Mouse (Mus musculus): ENCODE measurements at regions not wholly inside any gene's neighbourhood (a gene's known extent, or its start where the extent isn't known, plus 50 kb on each side); places are given as distances from the start of the nearest gene placed in this dataset.

GRCm38 (mm10) chr8:56476158-56476557 is 74.7 kb downstream of the Cep44 start:
- TF ChIP-seq CTCF (IDR thresholded peaks at IDR 0.05; ENCODE audit: borderline replicate concordance, extremely low read depth, insufficient read depth, insufficient read length) = no peak
- TF ChIP-seq POLR2A (IDR thresholded peaks at IDR 0.05; ENCODE audit: borderline replicate concordance, extremely low read depth, insufficient read depth, insufficient read length, poor library complexity, severe bottlenecking) = no peak
- DNase-seq (ENCODE audit: low read depth) = no peak

DNA sequence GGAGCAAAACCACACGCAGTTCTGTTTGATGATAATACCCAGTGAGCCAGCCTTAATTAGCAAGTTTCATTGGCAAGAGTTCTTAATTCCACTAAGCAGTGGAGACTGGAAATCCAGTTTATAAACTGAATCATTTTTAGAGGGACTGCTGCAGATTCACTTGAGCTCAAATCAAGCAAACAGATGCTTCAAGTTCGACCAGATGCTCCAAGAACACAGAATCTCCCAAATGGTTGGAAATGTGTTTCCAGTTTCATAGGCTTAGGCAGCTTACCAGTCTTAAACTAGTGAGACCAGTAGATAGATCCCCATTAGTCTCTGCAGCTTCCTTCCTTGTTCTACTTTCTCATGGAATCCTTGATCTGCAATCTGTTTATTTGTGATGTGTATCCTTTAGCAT is 75.7 kb downstream of the Cep44 start:
- DNase-seq (ENCODE audit: low read depth) = peak; percentile 19
- no peak for TF ChIP-seq CTCF (IDR thresholded peaks at IDR 0.05; ENCODE audit: borderline replicate concordance, extremely low read depth, insufficient read depth, insufficient read length)

DNA sequence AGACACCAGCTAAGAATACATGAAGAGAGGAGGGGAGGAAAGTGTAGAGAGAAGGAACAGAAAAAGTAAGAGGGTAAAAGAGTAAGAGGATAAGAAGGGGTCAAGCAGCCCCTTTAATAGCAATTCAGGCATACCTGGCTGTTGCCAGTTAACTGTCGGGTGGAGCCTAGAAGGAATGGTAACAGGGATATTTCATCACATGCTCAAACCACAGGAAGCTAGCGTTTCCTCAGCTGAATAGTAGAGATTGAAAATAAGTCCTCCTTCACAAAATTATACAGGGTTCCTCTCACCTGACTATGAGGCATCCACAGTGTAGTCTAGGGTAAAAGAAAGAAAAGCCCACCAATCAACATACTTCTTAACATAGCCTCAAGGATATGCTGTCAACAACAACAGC is 76.5 kb downstream of the Cep44 start:
- DNase-seq (ENCODE audit: low read depth) = no peak
- TF ChIP-seq CTCF (IDR thresholded peaks at IDR 0.05; ENCODE audit: borderline replicate concordance, extremely low read depth, insufficient read depth, insufficient read length) = no peak
- no peak for TF ChIP-seq POLR2A (IDR thresholded peaks at IDR 0.05; ENCODE audit: borderline replicate concordance, extremely low read depth, insufficient read depth, insufficient read length, poor library complexity, severe bottlenecking)

DNA sequence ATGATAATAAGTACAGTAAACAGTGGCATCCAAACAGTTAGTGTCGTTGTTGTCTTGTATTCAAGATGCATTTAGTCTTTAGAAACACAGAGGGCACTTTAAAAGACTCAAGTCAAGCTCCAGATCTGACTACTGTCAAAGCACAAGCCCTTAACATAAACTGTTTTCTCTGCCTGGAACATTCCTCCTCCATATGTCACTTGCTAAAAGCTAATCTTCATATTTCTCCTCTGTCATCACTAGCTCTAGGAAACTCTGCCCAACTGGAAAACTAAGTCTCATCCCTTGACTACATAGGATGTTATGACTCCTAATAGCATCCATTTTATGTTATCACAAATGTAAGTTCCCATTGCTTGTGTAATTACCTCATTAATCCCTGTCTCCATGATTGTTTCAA is 85.8 kb downstream of the Cep44 start:
- TF ChIP-seq CTCF (IDR thresholded peaks at IDR 0.05; ENCODE audit: borderline replicate concordance, extremely low read depth, insufficient read depth, insufficient read length) (no peak), POLR2A (IDR thresholded peaks at IDR 0.05; ENCODE audit: borderline replicate concordance, extremely low read depth, insufficient read depth, insufficient read length, poor library complexity, severe bottlenecking) (no peak)
- DNase-seq (ENCODE audit: low read depth) = no peak

DNA sequence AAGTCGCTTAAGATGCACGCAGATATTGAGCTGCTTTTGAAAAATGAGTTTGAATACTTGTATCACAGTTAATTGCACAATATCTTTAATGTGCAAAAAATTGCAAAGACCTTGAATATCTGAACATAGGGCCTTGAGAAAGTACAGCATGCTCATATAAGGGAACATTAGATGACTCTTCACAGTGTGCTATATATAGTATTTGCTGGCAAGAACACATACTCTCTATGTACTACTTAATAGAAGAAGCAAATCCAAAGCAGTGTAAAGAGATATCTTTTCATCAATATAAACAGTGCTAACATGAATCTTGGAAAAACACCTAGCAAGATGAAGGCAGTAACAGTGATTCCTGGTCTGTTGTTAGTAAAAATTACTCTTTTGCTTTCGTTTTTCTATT is 99.9 kb downstream of the Cep44 start:
- no peak for TF ChIP-seq CTCF (IDR thresholded peaks at IDR 0.05; ENCODE audit: borderline replicate concordance, extremely low read depth, insufficient read depth, insufficient read length)
- TF ChIP-seq POLR2A (IDR thresholded peaks at IDR 0.05; ENCODE audit: borderline replicate concordance, extremely low read depth, insufficient read depth, insufficient read length, poor library complexity, severe bottlenecking) = no peak
- DNase-seq (ENCODE audit: low read depth) = no peak

GRCm38 (mm10) chr8:56443676-56444075 is 107.2 kb downstream of the Cep44 start:
- no peak for TF ChIP-seq CTCF (IDR thresholded peaks at IDR 0.05; ENCODE audit: borderline replicate concordance, extremely low read depth, insufficient read depth, insufficient read length)
- no peak for DNase-seq (ENCODE audit: low read depth)

GRCm38 (mm10) chr8:56439417-56439816 is 111.4 kb downstream of the Cep44 start:
- TF ChIP-seq POLR2A (IDR thresholded peaks at IDR 0.05; ENCODE audit: borderline replicate concordance, extremely low read depth, insufficient read depth, insufficient read length, poor library complexity, severe bottlenecking) (no peak), CTCF (IDR thresholded peaks at IDR 0.05; ENCODE audit: borderline replicate concordance, extremely low read depth, insufficient read depth, insufficient read length) (no peak)
- DNase-seq (ENCODE audit: low read depth) = no peak

DNA sequence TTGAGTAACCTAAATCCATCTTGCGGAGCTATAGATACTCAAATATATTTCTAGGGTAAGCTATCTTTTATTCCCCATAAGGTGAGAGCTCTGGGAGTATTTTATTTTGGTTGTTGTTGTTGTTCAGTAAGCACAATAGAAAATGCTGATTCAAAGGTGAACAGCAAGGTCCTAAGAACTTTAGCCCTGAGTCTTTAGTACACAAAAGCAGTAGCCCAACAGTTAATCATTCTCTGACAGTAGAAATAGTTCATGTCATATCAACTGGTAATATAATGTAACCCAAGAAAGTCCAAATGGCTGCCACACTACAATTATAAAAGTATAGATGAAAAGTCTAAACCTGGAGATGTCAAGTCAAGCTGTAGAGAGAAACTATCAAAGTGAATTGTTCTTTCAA is 116.0 kb downstream of the Cep44 start:
- no peak for TF ChIP-seq CTCF (IDR thresholded peaks at IDR 0.05; ENCODE audit: borderline replicate concordance, extremely low read depth, insufficient read depth, insufficient read length)
- no peak for TF ChIP-seq POLR2A (IDR thresholded peaks at IDR 0.05; ENCODE audit: borderline replicate concordance, extremely low read depth, insufficient read depth, insufficient read length, poor library complexity, severe bottlenecking)
- DNase-seq (ENCODE audit: low read depth) = no peak

DNA sequence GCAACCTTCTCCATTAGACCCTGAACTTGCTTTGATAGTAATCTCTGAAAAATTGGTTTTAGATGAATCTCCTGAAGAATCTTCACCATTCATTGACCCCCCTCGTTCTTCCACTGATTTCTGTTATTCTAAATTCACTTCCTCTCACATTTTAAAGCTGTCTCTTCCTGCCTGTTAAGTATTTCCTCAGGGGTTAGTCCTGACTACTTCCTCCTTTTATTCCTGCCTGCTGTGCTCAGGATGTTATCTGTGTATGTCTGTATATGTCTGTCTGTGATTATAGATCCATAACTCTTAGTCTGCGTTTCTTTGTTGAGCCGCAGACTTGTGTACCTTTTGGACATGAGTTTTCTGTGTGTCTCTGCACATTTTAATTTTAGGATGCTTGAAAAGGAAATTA is 117.6 kb downstream of the Hpgd start:
- DNase-seq (ENCODE audit: low read depth) = no peak
- no peak for TF ChIP-seq POLR2A (IDR thresholded peaks at IDR 0.05; ENCODE audit: borderline replicate concordance, extremely low read depth, insufficient read depth, insufficient read length, poor library complexity, severe bottlenecking)
- no peak for TF ChIP-seq CTCF (IDR thresholded peaks at IDR 0.05; ENCODE audit: borderline replicate concordance, extremely low read depth, insufficient read depth, insufficient read length)

- TF ChIP-seq CTCF (IDR thresholded peaks at IDR 0.05; ENCODE audit: borderline replicate concordance, extremely low read depth, insufficient read depth, insufficient read length) (no peak), POLR2A (IDR thresholded peaks at IDR 0.05; ENCODE audit: borderline replicate concordance, extremely low read depth, insufficient read depth, insufficient read length, poor library complexity, severe bottlenecking) (no peak)
These were observed 116.0 kb downstream of the Hpgd start for GRCm38 (mm10) chr8:56410412-56410811.

DNA sequence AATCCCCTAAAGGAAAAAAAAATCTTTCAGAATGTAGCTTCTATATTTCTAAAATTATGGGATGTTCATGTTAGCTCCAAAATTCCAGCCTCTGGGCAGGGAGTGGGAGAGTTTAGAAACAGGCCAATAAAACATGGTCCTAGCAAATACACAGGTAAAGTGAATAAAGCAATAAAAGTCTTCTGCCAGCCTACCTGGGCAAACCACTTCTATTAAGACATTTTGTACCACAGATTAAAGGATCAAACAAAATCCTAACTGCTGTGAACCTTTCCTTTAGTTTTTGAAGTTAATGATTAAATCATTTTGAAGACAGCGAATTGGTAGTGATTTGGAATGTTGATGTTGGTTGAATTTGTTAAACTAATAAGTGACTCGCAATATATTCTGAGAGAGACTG is 112.9 kb downstream of the Hpgd start:
- no peak for DNase-seq (ENCODE audit: low read depth)
- TF ChIP-seq POLR2A (IDR thresholded peaks at IDR 0.05; ENCODE audit: borderline replicate concordance, extremely low read depth, insufficient read depth, insufficient read length, poor library complexity, severe bottlenecking) (no peak), CTCF (IDR thresholded peaks at IDR 0.05; ENCODE audit: borderline replicate concordance, extremely low read depth, insufficient read depth, insufficient read length) (no peak)

More at GRCm38 (mm10) chr8:56410412-56410811, 116.0 kb downstream of the Hpgd start:
- DNase-seq (ENCODE audit: low read depth) = no peak

- DNase-seq (ENCODE audit: low read depth) = no peak
- TF ChIP-seq POLR2A (IDR thresholded peaks at IDR 0.05; ENCODE audit: borderline replicate concordance, extremely low read depth, insufficient read depth, insufficient read length, poor library complexity, severe bottlenecking) (no peak), CTCF (IDR thresholded peaks at IDR 0.05; ENCODE audit: borderline replicate concordance, extremely low read depth, insufficient read depth, insufficient read length) (no peak)
These were observed 111.9 kb downstream of the Hpgd start for GRCm38 (mm10) chr8:56406317-56406716.

- DNase-seq (ENCODE audit: low read depth) = no peak
- no peak for TF ChIP-seq POLR2A (IDR thresholded peaks at IDR 0.05; ENCODE audit: borderline replicate concordance, extremely low read depth, insufficient read depth, insufficient read length, poor library complexity, severe bottlenecking)
- TF ChIP-seq CTCF (IDR thresholded peaks at IDR 0.05; ENCODE audit: borderline replicate concordance, extremely low read depth, insufficient read depth, insufficient read length) = no peak
These were observed 103.2 kb downstream of the Hpgd start for GRCm38 (mm10) chr8:56397611-56398010.

Data from brain, embryonic 14.5 days (tissue).